Mouse (Mus musculus): ENCODE measurements at regions not wholly inside any gene's neighbourhood (a gene's known extent, or its start where the extent isn't known, plus 50 kb on each side); places are given as distances from the start of the nearest gene placed in this dataset.

GRCm38 (mm10) chr17:9167571-9168201, 179.6 kb downstream of the 1700010I14Rik start:
- TF ChIP-seq NELFE (IDR thresholded peaks at IDR 0.05; ENCODE audit: low read depth, low read length) (no peak), POLR2A (IDR thresholded peaks at IDR 0.05; ENCODE audit: low read depth, low read length) (no peak), CTCF (conservative IDR thresholded peaks at IDR 0.05 in 1 of 2, IDR thresholded peaks at IDR 0.05 in 1 of 2; ENCODE audit: low read depth in 2 of 2, low read length in 2 of 2) (no peak), CHD1 (IDR thresholded peaks at IDR 0.05; ENCODE audit: low read depth, low read length) (no peak), ETS1 (conservative IDR thresholded peaks at IDR 0.05; ENCODE audit: low read depth, low read length) (no peak), IRF4 (IDR thresholded peaks at IDR 0.05; ENCODE audit: low read depth, low read length) (no peak), RCOR1 (conservative IDR thresholded peaks at IDR 0.05; ENCODE audit: low read depth, low read length) (no peak), GABPA (IDR thresholded peaks at IDR 0.05; ENCODE audit: insufficient replicate concordance, low read depth, low read length) (no peak), MAX (IDR thresholded peaks at IDR 0.05; ENCODE audit: low read length) (no peak), EP300 (IDR thresholded peaks at IDR 0.05; ENCODE audit: low read length) (no peak)

Measured in CH12.LX (cell line).